Mouse (Mus musculus) cerebellum, adult 2 months (tissue): ENCODE measurements around the gene F7.

Source experiments
- CTCF ChIP-seq: fragments of 200-500 bp; IDR thresholded peaks from 2 replicates; pipeline ENCODE4 v1.5.1; 2011; ENCODE audit warnings: low read depth, mild to moderate bottlenecking, control low read depth, low read length, moderate library complexity, borderline replicate concordance; ENCODE audit not compliant: insufficient read depth
- POLR2A ChIP-seq: fragments of 200-500 bp; IDR thresholded peaks from 2 replicates; pipeline ENCODE4 v1.6.1; 2011; ENCODE audit warnings: low read length, control low read depth, borderline replicate concordance; ENCODE audit not compliant: insufficient read depth

DNA sequence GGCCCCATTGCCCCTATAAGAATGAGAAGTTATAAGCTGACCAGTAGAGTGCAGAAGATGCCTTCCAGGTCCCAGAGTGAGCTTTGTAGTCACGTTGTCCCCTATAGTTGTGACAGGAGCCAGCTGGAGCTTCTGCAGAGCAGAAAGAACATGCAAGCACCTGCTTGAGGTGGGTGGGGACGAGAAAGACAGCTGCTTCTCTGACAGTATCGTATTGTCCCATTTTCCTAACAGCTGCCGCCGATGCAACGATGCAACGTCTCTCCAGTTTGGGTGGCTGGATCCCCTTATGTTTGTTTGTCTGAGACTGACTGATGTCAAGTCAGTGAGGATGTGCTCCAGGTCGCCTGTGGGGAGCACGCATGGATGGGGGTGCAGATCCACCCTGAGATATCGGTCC lies 34.4 kb upstream of the F7 start:
- TF ChIP-seq CTCF: no peak
- no peak for TF ChIP-seq POLR2A
